Mouse (Mus musculus) left cerebral cortex, adult 8-10 months (tissue): ENCODE results near the gene Ttc7b. TPM values are rescaled to one million over a fixed set of nuclear protein-coding genes. Genes with fewer than 3 reads are reported as not detected.
A peak's percentile ranks its signal among the peaks of the same experiment; 100 is the strongest.

Source experiments
- DNase-seq, 2 experiments: peaks; one replicate each; pipeline ENCODE4 v3.0.0; 2022; ENCODE audit warnings: low spot score in 2 of 2
- total RNA-seq, 4 experiments: library from RNA; stranded (reverse); gene quantifications; 2 replicates each; pipeline ENCODE4 v1.2.4; 2022

The Ttc7b gene
- total RNA-seq, 4 experiments from 2014 or later: 197 to 225 (median 213) TPM

GRCm38 (mm10) chr12:100525939-100526338 lies 5.3 kb upstream of the Ttc7b start:
- DNase-seq: no peak

DNA sequence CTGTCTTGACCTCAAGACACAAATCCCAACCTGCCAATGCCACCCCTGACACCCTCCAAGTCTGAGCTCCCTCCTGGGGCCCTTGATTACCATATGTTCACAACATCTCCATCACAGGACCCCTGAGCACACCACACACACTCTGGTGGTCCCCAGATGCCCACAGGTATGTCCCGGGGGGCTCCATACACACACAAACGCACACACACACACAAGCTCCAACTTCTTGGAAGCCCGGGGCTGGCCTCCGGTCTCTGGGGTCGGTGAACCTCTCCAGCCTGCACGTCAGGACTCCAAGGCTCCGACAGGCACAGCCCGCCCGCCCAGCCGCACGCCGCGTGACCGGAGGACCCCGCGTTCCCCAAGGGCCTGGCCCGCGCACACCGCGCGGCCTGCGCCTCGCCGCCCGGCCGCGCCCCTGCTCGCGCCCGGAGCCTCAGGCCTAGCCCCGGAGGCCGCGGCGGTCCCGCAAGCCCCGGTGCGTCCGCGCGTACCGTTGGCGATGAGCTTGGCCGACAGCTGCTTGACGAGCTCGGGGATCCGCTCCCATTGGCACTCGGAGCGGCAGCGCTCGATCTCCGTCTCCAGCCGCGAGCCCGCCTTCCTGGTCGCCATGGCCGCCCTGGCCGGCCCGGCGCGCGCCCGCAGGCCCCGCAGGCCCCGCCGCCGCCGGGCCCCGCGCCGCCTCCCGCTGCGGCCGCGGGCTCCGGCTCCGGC lies 391 bp downstream of the Ttc7b start:
- peak in 1 of 2 experiments; percentile 46 for DNase-seq

GRCm38 (mm10) chr12:100519684-100520076 lies 946 bp downstream of the Ttc7b start:
- DNase-seq: no peak

DNA sequence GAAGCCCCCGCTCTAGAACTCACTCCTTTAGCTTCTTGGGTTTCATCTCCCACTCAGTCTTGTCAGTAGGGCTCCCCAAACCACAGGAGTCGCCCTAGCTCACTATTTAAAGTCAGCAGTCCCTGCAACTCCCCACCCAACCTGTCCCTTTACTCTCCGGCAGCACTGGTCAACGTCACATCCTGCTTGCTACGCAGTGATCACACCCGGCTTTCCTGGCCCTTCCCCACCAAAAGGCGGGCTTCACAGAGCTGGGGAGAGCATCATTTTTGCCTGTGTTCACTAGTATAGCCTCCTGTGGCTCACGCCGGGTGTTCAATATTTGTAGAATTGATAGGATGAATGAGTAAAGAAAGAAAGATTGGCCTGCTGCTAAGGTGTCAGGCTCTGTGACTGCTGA lies 3.3 kb downstream of the Ttc7b start:
- DNase-seq: no peak

DNA sequence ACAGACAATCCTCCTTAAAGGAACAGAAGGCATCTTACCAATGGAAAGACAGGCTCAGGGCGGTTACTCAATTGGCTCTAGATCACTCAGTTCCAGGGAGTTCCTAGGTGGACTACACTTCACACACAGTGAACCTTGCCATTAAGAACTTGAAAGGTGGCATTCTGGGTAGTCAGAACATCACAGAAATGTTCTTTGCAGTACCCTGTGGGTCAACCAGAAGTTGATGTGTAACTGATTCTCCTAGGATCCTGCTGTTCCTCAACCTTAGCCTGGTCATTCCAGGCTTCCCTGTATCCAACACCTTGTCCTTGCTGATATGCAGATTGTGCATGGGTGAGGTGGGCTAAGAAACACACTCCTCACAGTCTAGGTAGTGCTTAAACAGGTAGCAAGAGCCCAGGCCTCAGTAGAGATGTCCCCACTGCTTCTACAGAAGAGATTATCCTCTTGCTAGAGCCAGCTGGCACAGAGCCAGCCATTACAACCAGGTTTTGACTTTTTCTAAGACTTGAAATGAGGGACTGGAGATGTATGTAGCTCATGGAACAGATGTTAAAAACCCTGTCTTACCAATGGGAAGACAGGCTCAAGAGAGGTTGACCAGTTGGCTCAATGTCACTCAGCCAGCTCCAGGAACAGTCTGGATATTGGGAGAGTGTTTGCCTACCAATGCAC lies 4.3 kb downstream of the Ttc7b start:
- DNase-seq: no peak

GRCm38 (mm10) chr12:100515493-100515892 lies 5.1 kb downstream of the Ttc7b start:
- no peak for DNase-seq

GRCm38 (mm10) chr12:100514611-100515010 lies 6.0 kb downstream of the Ttc7b start:
- DNase-seq: no peak

- no peak for DNase-seq
These were observed 7.5 kb downstream of the Ttc7b start for GRCm38 (mm10) chr12:100513131-100513530.

- DNase-seq: no peak
These were observed 8.0 kb downstream of the Ttc7b start for GRCm38 (mm10) chr12:100512641-100513040.

DNA sequence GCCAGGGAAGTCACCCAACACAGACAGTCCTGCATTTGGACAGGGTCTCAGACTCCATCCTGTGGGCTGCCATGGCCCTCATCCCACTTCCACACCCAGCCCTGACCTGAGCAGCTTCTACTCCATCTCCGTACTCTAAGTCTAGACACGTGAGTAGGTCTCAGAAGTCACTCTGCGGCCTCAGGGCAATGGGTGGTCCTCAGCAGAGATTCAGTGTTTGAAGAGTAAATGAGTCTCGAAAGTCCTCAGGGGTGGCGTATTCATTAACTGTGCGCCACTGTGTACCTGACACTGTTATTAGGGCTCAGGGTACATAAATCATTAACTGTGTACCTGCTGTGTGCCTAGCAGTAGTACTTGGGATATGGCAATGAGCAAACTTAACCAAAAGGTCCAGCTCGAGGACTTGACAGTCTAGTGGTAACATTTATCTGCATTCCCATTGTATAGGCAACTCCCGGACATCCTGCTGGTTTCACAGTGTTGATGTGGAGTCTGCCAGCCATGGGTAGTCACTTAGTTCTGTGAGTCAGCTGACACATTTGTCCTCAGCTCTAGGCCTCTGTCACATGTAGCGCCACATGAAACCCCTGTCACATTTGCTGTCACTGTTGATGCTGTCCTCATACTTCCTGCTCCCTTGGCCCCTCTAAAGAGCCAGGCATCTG lies 10.9 kb downstream of the Ttc7b start:
- DNase-seq: no peak

GRCm38 (mm10) chr12:100508668-100509067 lies 12.0 kb downstream of the Ttc7b start:
- no peak for DNase-seq

DNA sequence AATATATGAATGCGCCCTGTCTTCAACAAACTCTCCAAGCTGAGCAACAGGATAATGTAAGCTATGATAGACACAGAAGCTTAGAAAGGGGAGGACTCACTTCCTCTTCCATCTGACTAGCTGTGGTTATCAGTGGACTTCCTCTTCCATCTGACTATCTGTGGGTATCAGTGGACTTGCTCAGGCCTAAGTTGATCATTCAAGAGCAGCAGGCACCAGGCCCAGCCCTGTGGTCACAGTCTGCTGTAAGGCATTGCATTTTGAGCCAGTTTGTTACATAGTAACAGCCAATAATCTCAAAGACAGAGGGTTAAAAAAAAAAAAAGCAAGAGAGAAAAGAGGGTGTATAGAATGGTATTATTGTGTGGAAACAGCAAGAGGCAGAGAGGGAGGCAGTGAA lies 15.1 kb downstream of the Ttc7b start:
- no peak for DNase-seq

GRCm38 (mm10) chr12:100504585-100504984 lies 16.0 kb downstream of the Ttc7b start:
- DNase-seq: no peak

- DNase-seq: no peak
These were observed 17.0 kb downstream of the Ttc7b start for GRCm38 (mm10) chr12:100503659-100504058.

GRCm38 (mm10) chr12:100502544-100502943 lies 18.1 kb downstream of the Ttc7b start:
- no peak for DNase-seq

- no peak for DNase-seq
These were observed 19.4 kb downstream of the Ttc7b start for GRCm38 (mm10) chr12:100501261-100501660.

GRCm38 (mm10) chr12:100499469-100499868 lies 21.2 kb downstream of the Ttc7b start:
- DNase-seq: no peak

GRCm38 (mm10) chr12:100498006-100498405 lies 22.6 kb downstream of the Ttc7b start:
- no peak for DNase-seq

- DNase-seq: no peak
These were observed 25.5 kb downstream of the Ttc7b start for GRCm38 (mm10) chr12:100495083-100495482.

GRCm38 (mm10) chr12:100493211-100493610 lies 27.4 kb downstream of the Ttc7b start:
- peak in 1 of 2 experiments; percentile 83 for DNase-seq

DNA sequence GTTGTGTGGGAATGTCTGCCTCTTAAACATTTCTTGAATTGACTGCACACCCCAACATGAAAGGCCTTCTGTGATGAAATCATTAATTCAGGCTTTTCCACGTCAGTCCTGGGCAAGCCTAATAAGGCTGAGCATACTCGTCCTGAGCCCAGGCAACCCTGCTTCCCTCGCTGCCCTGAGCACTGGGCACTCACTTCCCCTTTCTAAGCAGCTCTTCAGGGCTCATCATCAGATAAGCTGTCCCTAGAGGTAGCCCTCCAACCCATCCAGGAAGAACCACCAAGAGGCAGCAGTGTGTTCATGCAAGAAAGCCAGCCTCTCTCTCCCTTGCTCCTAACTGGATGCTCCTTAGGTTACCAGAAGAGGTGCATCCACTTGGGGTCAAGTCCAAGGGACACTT lies 27.9 kb downstream of the Ttc7b start:
- no peak for DNase-seq

DNA sequence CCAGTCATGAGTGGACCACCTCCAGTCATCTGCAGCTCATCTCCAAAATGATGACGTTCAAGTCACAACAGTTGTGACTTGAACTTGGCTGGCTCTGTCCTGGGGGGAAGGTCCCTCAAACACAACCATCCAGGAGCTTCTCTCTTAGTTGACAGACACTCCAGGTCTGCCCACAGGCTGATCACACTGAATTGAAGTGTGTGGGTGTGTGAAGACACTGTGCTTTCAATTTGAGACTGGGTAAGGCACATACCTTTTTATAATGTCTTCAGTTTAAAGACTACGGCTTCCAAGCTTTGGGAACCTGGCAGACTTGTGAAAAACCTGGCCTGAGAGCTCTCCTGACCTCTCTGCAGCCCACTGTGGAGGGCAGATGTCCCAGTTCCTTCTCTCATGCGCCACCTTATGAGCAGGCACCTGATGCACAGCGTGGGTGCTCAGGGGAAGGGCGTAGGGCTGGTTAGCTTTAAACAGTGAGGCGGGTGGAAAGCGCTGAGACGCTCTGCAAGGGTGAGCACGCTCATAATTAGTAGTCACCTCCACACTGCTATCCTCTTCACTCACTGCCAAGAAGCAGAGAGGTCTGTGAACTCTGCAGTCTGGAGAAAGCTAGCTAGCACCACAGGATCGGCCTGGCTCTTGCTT lies 28.5 kb downstream of the Ttc7b start:
- DNase-seq: no peak
